Mouse (Mus musculus) midbrain, embryonic 12.5 days (tissue): ENCODE measurements at regions not wholly inside any gene's neighbourhood (a gene's known extent, or its start where the extent isn't known, plus 50 kb on each side); places are given as distances from the start of the nearest gene placed in this dataset. TPM values are rescaled to one million over a fixed set of nuclear protein-coding genes. Genes with fewer than 3 reads are reported as not detected.

Experiments
- ATAC-seq: fragments of 200-750 bp; cut with Nextera tagmentation; 2 replicates; pipeline ENCODE4 v1.8.0; 2017; ENCODE audit warnings: low read depth, moderate TSS enrichment, moderate library complexity; ENCODE audit not compliant: low FRiP score
- H3K27ac ChIP-seq: fragments of 300-500 bp; sonication (generic); replicated peaks from 2 replicates; pipeline ENCODE4 v1.5.1; 2016; ENCODE audit warnings: mild to moderate bottlenecking
- H3K27me3 ChIP-seq: fragments of 300-500 bp; sonication (generic); 2 replicates; pipeline ENCODE4 v1.6.1; 2016; ENCODE audit warnings: mild to moderate bottlenecking
- H3K36me3 ChIP-seq: fragments of 300-500 bp; sonication (generic); 2 replicates; pipeline ENCODE4 v1.6.1; 2016
- H3K4me1 ChIP-seq: fragments of 300-500 bp; sonication (generic); 2 replicates; pipeline ENCODE4 v1.6.1; 2016
- H3K4me2 ChIP-seq: fragments of 300-500 bp; sonication (generic); replicated peaks from 2 replicates; pipeline ENCODE4 v1.6.1; 2016; ENCODE audit warnings: mild to moderate bottlenecking, moderate library complexity
- H3K4me3 ChIP-seq: fragments of 300-500 bp; sonication (generic); 2 replicates; pipeline ENCODE4 v1.5.1; 2016; ENCODE audit warnings: mild to moderate bottlenecking
- H3K9ac ChIP-seq: fragments of 300-500 bp; sonication (generic); replicated peaks from 2 replicates; pipeline ENCODE4 v1.6.1; 2016; ENCODE audit warnings: mild to moderate bottlenecking, moderate library complexity
- H3K9me3 ChIP-seq: fragments of 300-500 bp; sonication (generic); 2 replicates; pipeline ENCODE4 v1.6.1; 2016; ENCODE audit warnings: mild to moderate bottlenecking
- WGBS: fragments of 180-500 bp; shearing (Covaris S2); methylation state at CpG from one replicate; pipeline ENCODE4 v1.1.7; 2016; 5-methylcytosine and 5-hydroxymethylcytosine counted together
- microRNA-seq: library from miRNA; unstranded; fragments of <30 nt; microRNA quantifications from one replicate; pipeline ENCODE4, GENCODE M21; 2017

- WGBS: 58% methylated on average over 2 of the region's 2 CpGs
- Histone ChIP-seq H3K9me3 (no peaks in the 10 kb centered on the region), H3K9ac (no peak overlapping the region), H3K4me3 (no peak overlapping the region), H3K4me1 (no peaks in the 10 kb centered on the region), H3K36me3 (no peaks in the 10 kb centered on the region), H3K4me2 (no peak overlapping the region), H3K27ac (peak overlapping the region; percentile 54), H3K27me3 (no peaks in the 10 kb centered on the region)
- peak; percentile 64; the same call in 1 of the 2 replicates for ATAC-seq
These were observed 76.4 kb upstream of the Pex5l start for GRCm38 (mm10) chr3:33219271-33220065.

- no peak overlapping the region for H3K27ac ChIP-seq
- H3K9me3 ChIP-seq: no peaks in the 10 kb centered on the region
- WGBS: 66% methylated on average over 2 of the region's 2 CpGs
- H3K4me1 ChIP-seq: no peaks in the 10 kb centered on the region
- no peak overlapping the region for H3K9ac ChIP-seq
- 0 out of 2 replicates have a peak, but pooled peaks have one; percentile 39 for ATAC-seq
- no peak overlapping the region for H3K4me3 ChIP-seq
- no peak overlapping the region for H3K4me2 ChIP-seq
- H3K27me3 ChIP-seq: no peaks in the 10 kb centered on the region
- no peaks in the 10 kb centered on the region for H3K36me3 ChIP-seq
These were observed 75.2 kb upstream of the Pex5l start for GRCm38 (mm10) chr3:33218291-33218690.

GRCm38 (mm10) chr3:33217360-33218034 is 74.5 kb upstream of the Pex5l start:
- Histone ChIP-seq H3K27me3 (no peaks in the 10 kb centered on the region), H3K27ac (peak overlapping the region; percentile 61), H3K4me1 (no peaks in the 10 kb centered on the region), H3K36me3 (no peaks in the 10 kb centered on the region), H3K4me2 (no peak overlapping the region), H3K4me3 (no peak overlapping the region), H3K9ac (no peak overlapping the region), H3K9me3 (no peaks in the 10 kb centered on the region)
- ATAC-seq: peak; percentile 82
- WGBS: 74% methylated on average over 18 of the region's 18 CpGs

- Histone ChIP-seq H3K4me1 (no peaks in the 10 kb centered on the region), H3K9ac (no peak overlapping the region), H3K27ac (no peak overlapping the region), H3K9me3 (no peaks in the 10 kb centered on the region), H3K36me3 (no peaks in the 10 kb centered on the region), H3K4me3 (no peak overlapping the region), H3K4me2 (no peak overlapping the region), H3K27me3 (no peaks in the 10 kb centered on the region)
- 81% methylated on average over 4 of the region's 4 CpGs for WGBS
- no peak for ATAC-seq
These were observed 68.3 kb upstream of the Pex5l start for GRCm38 (mm10) chr3:33211224-33211817.

Small RNA genes in the stretch of these regions (microRNA-seq; reads per million reads assigned to microRNA genes)
- gene Gm27974: not detected
